Mouse (Mus musculus): ENCODE data around the gene Syncrip. TPM values are rescaled to one million over a fixed set of nuclear protein-coding genes. Genes with fewer than 3 reads are reported as not detected.

Gene Syncrip
- total and polyA plus RNA-seq, 3 experiments, result 125 to 162 (median 153) TPM

GRCm38 (mm10) chr9:88404088-88404487 is 78.3 kb downstream of the Syncrip start:
- Histone ChIP-seq H3K9me3 (replicated peaks; ENCODE audit: insufficient read depth, low read length) (no peaks in the 10 kb centered on the region), H3K36me3 (ENCODE audit: control insufficient read depth in 1 of 2, insufficient read depth in 2 of 2, low read length in 2 of 2) (peaks cover 7 to 8% of the 10 kb centered on the region in 2 experiments), H3K9ac (ENCODE audit: control insufficient read depth, low read depth, low read length, poor library complexity, severe bottlenecking) (no peak overlapping the region), H3K79me2 (ENCODE audit: control insufficient read depth, insufficient read depth, low read length, poor library complexity) (no peaks in the 10 kb centered on the region), H3K4me1 (ENCODE audit: control insufficient read depth in 1 of 2, insufficient read depth in 2 of 2, low read length in 2 of 2) (peaks cover 3 to 5% of the 10 kb centered on the region in 2 experiments; a peak in 1 of 4 replicates), H3K27me3 (ENCODE audit: control insufficient read depth in 1 of 2, insufficient read depth in 2 of 2, low read length in 2 of 2) (no peaks in the 10 kb centered on the region), H3K4me3 (ENCODE audit: control insufficient read depth in 1 of 2, insufficient read depth in 1 of 2, low read depth in 2 of 2, low read length in 2 of 2) (no peak overlapping the region), H3K27ac (ENCODE audit: control insufficient read depth, low read depth, low read length) (no peak overlapping the region)
- DNase-seq (ENCODE audit: low read depth, low spot score), result peak; percentile 48
- TF ChIP-seq ZMIZ1 (IDR thresholded peaks at IDR 0.05; ENCODE audit: low read depth, low read length) (no peak), MEF2A (IDR thresholded peaks at IDR 0.05; ENCODE audit: extremely low read depth, insufficient replicate concordance, low read depth, low read length, poor library complexity, severe bottlenecking) (no peak), CTCF (IDR thresholded peaks at IDR 0.05 in 2 of 3, conservative IDR thresholded peaks at IDR 0.05 in 1 of 3; ENCODE audit: control insufficient read depth in 1 of 3, insufficient read depth in 1 of 3, low read depth in 2 of 3, low read length in 3 of 3, poor library complexity in 1 of 3, severe bottlenecking in 1 of 3) (no peak), POLR2A (IDR thresholded peaks at IDR 0.05; ENCODE audit: control insufficient read depth in 1 of 2, insufficient read depth in 1 of 2, low read depth in 1 of 2, low read length in 2 of 2, poor library complexity in 1 of 2) (no peak), JUND (IDR thresholded peaks at IDR 0.05; ENCODE audit: low read depth, low read length) (no peak), ETS1 (IDR thresholded peaks at IDR 0.05; ENCODE audit: low read depth, low read length) (no peak), GABPA (IDR thresholded peaks at IDR 0.05; ENCODE audit: low read depth, low read length) (no peak), TCF12 (IDR thresholded peaks at IDR 0.05; ENCODE audit: low read depth, low read length) (no peak), MAFK (IDR thresholded peaks at IDR 0.05; ENCODE audit: borderline replicate concordance, low read depth, low read length) (no peak), ZC3H11A (IDR thresholded peaks at IDR 0.05; ENCODE audit: low read depth, low read length) (no peak), SMC3 (IDR thresholded peaks at IDR 0.05; ENCODE audit: low read depth, low read length) (no peak), MAX (IDR thresholded peaks at IDR 0.05; ENCODE audit: low read length) (no peak), EP300 (IDR thresholded peaks at IDR 0.05; ENCODE audit: low read depth in 1 of 2, low read length in 2 of 2) (no peak), BHLHE40 (IDR thresholded peaks at IDR 0.05; ENCODE audit: borderline replicate concordance, low read depth, low read length) (no peak), ELF1 (IDR thresholded peaks at IDR 0.05; ENCODE audit: low read depth, low read length) (no peak), CHD2 (IDR thresholded peaks at IDR 0.05; ENCODE audit: low read length) (no peak), USF1 (IDR thresholded peaks at IDR 0.05; ENCODE audit: low read depth, low read length) (no peak), MYB (IDR thresholded peaks at IDR 0.05; ENCODE audit: low read depth, low read length) (no peak), HCFC1 (IDR thresholded peaks at IDR 0.05; ENCODE audit: low read depth, low read length) (no peak), USF2 (IDR thresholded peaks at IDR 0.05; ENCODE audit: borderline replicate concordance in 1 of 2, insufficient read depth in 1 of 2, low read depth in 1 of 2, low read length in 2 of 2) (no peak)

- no peaks in the 10 kb centered on the region for H3K4me1 ChIP-seq (ENCODE audit: control insufficient read depth in 1 of 2, insufficient read depth in 2 of 2, low read length in 2 of 2)
- H3K9me3 ChIP-seq (replicated peaks; ENCODE audit: insufficient read depth, low read length), result no peaks in the 10 kb centered on the region
- H3K36me3 ChIP-seq (ENCODE audit: control insufficient read depth in 1 of 2, insufficient read depth in 2 of 2, low read length in 2 of 2), result peaks cover 0 to 8% of the 10 kb centered on the region in 2 experiments; a peak in 2 of 4 replicates
- H3K9ac ChIP-seq (ENCODE audit: control insufficient read depth, low read depth, low read length, poor library complexity, severe bottlenecking), result no peak overlapping the region
- no peaks in the 10 kb centered on the region for H3K27me3 ChIP-seq (ENCODE audit: control insufficient read depth in 1 of 2, insufficient read depth in 2 of 2, low read length in 2 of 2)
- H3K27ac ChIP-seq (ENCODE audit: control insufficient read depth, low read depth, low read length), result no peak overlapping the region
- H3K79me2 ChIP-seq (ENCODE audit: control insufficient read depth, insufficient read depth, low read length, poor library complexity), result no peaks in the 10 kb centered on the region
- peak; percentile 42 for DNase-seq (ENCODE audit: low read depth, low spot score)
- H3K4me3 ChIP-seq (ENCODE audit: control insufficient read depth in 1 of 2, insufficient read depth in 1 of 2, low read depth in 2 of 2, low read length in 2 of 2), result no peak overlapping the region
- TF ChIP-seq RAD21 (IDR thresholded peaks at IDR 0.05; ENCODE audit: low read depth, low read length), result peak; percentile 72
- peak; percentile 54 for TF ChIP-seq ZC3H11A (IDR thresholded peaks at IDR 0.05; ENCODE audit: low read depth, low read length)
- peak; percentile 72 for TF ChIP-seq SMC3 (IDR thresholded peaks at IDR 0.05; ENCODE audit: low read depth, low read length)
- no peak for TF ChIP-seq UBTF (IDR thresholded peaks at IDR 0.05; ENCODE audit: borderline replicate concordance, insufficient read depth, low read depth, low read length)
- TF ChIP-seq ZNF384 (IDR thresholded peaks at IDR 0.05; ENCODE audit: low read depth, low read length), result peak; percentile 31; the same call in 1 of the 2 replicates
- peak in 1 of 3 experiments; percentile 59; a peak in 3 of 6 replicates for TF ChIP-seq CTCF (IDR thresholded peaks at IDR 0.05 in 2 of 3, conservative IDR thresholded peaks at IDR 0.05 in 1 of 3; ENCODE audit: control insufficient read depth in 1 of 3, insufficient read depth in 1 of 3, low read depth in 2 of 3, low read length in 3 of 3, poor library complexity in 1 of 3, severe bottlenecking in 1 of 3)
- no peak for TF ChIP-seq MEF2A (IDR thresholded peaks at IDR 0.05; ENCODE audit: extremely low read depth, insufficient replicate concordance, low read depth, low read length, poor library complexity, severe bottlenecking)
- TF ChIP-seq KAT2A (conservative IDR thresholded peaks at IDR 0.05; ENCODE audit: low read depth, low read length), result no peak
Measured at GRCm38 (mm10) chr9:88398461-88398860, 83.9 kb downstream of the Syncrip start.

Measured in MEL (cell line).